In the genomic region with DNA sequence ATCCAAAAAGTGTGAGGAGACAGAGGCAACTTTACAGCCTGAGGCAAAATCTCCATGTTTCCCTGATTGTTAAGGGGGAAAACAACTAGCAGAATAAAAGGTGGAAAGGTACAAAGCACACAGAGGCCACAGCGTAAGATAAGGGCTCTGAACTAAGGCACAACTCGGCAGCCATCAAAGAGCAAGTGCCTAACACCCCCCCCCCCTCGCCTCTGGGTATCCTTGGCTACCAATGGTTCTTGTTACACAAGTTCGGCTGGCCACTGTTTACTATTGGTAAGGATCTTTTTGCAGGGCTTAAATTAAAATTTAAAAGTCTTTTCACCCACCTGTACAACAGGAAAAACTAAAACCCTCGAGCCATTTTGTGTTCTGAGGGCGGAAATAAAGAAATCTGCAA, we compare ENCODE assay signal across 8 mouse cellular contexts. TPM values are rescaled to one million over a fixed set of nuclear protein-coding genes. Genes with fewer than 3 reads are reported as not detected.
DNase-seq lines count a peak whose midpoint lies in the region; ATAC-seq lines count a peak whose summit lies in the region.

No protein-coding gene starts in this region.

- H3K79me2 ChIP-seq in macrophage (ENCODE audit: inconsistent target) = peaks cover 47% of the 10 kb centered on the region

- H3K9me3 ChIP-seq in heart, embryonic 13.5 days = no peaks in the 10 kb centered on the region
- no peaks in the 10 kb centered on the region for H3K9me3 ChIP-seq in forebrain, embryonic 16.5 days (ENCODE audit: control insufficient read depth, low read length)

- no peak for ATAC-seq in heart, embryonic 13.5 days (ENCODE audit: extremely low read depth, insufficient number of reproducible peaks, low FRiP score, low TSS enrichment)
- no peak for ATAC-seq in forebrain, embryonic 16.5 days
- no peak for ATAC-seq in frontal cortex, adult (ENCODE audit: low TSS enrichment)

- no peak for DNase-seq in heart, adult 8-10 months (ENCODE audit: low spot score)
- peak; percentile 34 for DNase-seq in ES-CJ7 (ENCODE audit: low read depth, low spot score)
- DNase-seq in urinary bladder, adult 18-20 months (ENCODE audit: low spot score in 2 of 2) = no peak
- no peak for DNase-seq in MN1 (ENCODE audit: low spot score)

- H3K27me3 ChIP-seq in heart, embryonic 13.5 days (replicated peaks) = no peaks in the 10 kb centered on the region
- no peaks in the 10 kb centered on the region for H3K27me3 ChIP-seq in forebrain, embryonic 16.5 days (replicated peaks; ENCODE audit: control insufficient read depth, insufficient read depth, low read length)

- peaks cover 21% of the 10 kb centered on the region for H3K4me1 ChIP-seq in heart, embryonic 13.5 days
- H3K4me1 ChIP-seq in forebrain, embryonic 16.5 days (replicated peaks; ENCODE audit: control insufficient read depth, insufficient read depth, low read length) = peaks cover 10% of the 10 kb centered on the region; the same call in 1 of the 2 replicates

- no peak overlapping the region for H3K27ac ChIP-seq in heart, embryonic 13.5 days (replicated peaks)
- H3K27ac ChIP-seq in forebrain, embryonic 16.5 days (ENCODE audit: low read length) = no peak overlapping the region
- no peak overlapping the region for H3K27ac ChIP-seq in macrophage

- H3K36me3 ChIP-seq in heart, embryonic 13.5 days = peaks cover 17% of the 10 kb centered on the region
- H3K36me3 ChIP-seq in forebrain, embryonic 16.5 days (ENCODE audit: control insufficient read depth, insufficient read depth) = no peaks in the 10 kb centered on the region
- H3K36me3 ChIP-seq in macrophage (ENCODE audit: inconsistent target) = no peaks in the 10 kb centered on the region

- peak overlapping the region; percentile 69 for H3K4me3 ChIP-seq in heart, embryonic 13.5 days
- no peak overlapping the region for H3K4me3 ChIP-seq in forebrain, embryonic 16.5 days (replicated peaks; ENCODE audit: low read length)
- peak overlapping the region; percentile 52; the same call in 1 of the 2 replicates for H3K4me3 ChIP-seq in macrophage (ENCODE audit: inconsistent target)

- peak overlapping the region; percentile 87 for H3K9ac ChIP-seq in heart, embryonic 13.5 days
- H3K9ac ChIP-seq in forebrain, embryonic 16.5 days (replicated peaks; ENCODE audit: low read depth, low read length) = no peak overlapping the region

- 33% methylated on average over 6 of the region's 6 CpGs for WGBS in heart, embryonic 13.5 days
- 31% methylated on average over 6 of the region's 6 CpGs for WGBS in forebrain, embryonic 16.5 days
- 14% methylated on average over 1 of the region's 6 CpGs for WGBS in macrophage (ENCODE audit: missing documents)

- H3K4me2 ChIP-seq in heart, embryonic 13.5 days = peak overlapping the region; percentile 74
- H3K4me2 ChIP-seq in forebrain, embryonic 16.5 days (ENCODE audit: low read length) = peak overlapping the region; percentile 40

RNA-seq across cellular contexts. Expression of gene Pdha1, which starts 2.5 kb away (rescaled TPM):
- 224 and 245 TPM in 2 replicates for polyA plus RNA-seq in heart, embryonic 13.5 days (2015; fragmentation: Nextera tagmentation; extraction: Ambion mirVana)
- total RNA-seq in heart, adult 8-10 months (2022) = 1,000 to 10,000 TPM; 1,099 to 1,158 (median 1,154) TPM
- 124 and 126 TPM in 2 replicates for polyA plus RNA-seq in forebrain, embryonic 16.5 days (2015; fragmentation: Nextera tagmentation; extraction: Ambion mirVana)
- 10 to 100 TPM; 13.3 to 61.0 (median 33.9) TPM for total RNA-seq in macrophage (2018; cell fraction: chromatin; rRNA removed)
- 10 to 100 TPM; 40.6 to 65.3 (median 54.3) TPM for total RNA-seq in macrophage (2018; cell fraction: cytosol; rRNA removed)
- total RNA-seq in macrophage (2018; cell fraction: nucleus; rRNA removed) = 10 to 100 TPM; 17.1 to 63.5 (median 35.9) TPM
- polyA plus RNA-seq in macrophage (2018) = 46.5 to 72.3 TPM (median 56.7 TPM) in 3 replicates
